13 mouse cellular contexts compared by ENCODE assay signal in genomic region chr1:135579111-135579510, GRCm38 (mm10). TPM values are rescaled to one million over a fixed set of nuclear protein-coding genes. Genes with fewer than 3 reads are reported as not detected.
A peak's percentile ranks its signal among the peaks of the same experiment; 100 is the strongest.
DNase-seq lines count a peak whose midpoint lies in the region; ATAC-seq lines count a peak whose summit lies in the region.
"Had no signal": no experiment of that assay in that cellular context is flagged by ENCODE, and none has a peak within 500 bp of the region (broad histone marks: within the 10 kb centered on the region; RNA-seq: fewer than 3 reads in every experiment).

No protein-coding gene starts in this region.

- no peak overlapping the region for H3K9ac ChIP-seq in embryonic facial prominence, embryonic 14.5 days (ENCODE audit: low read depth, low read length)
- no peak overlapping the region for H3K9ac ChIP-seq in hindbrain, embryonic 16.5 days (ENCODE audit: low read depth, low read length)
- no peak overlapping the region for H3K9ac ChIP-seq in midbrain, embryonic 16.5 days (ENCODE audit: low read depth, low read length)
- H3K9ac ChIP-seq: embryonic facial prominence, embryonic 15.5 days had no signal

- H3K4me1 ChIP-seq in embryonic facial prominence, embryonic 14.5 days (ENCODE audit: control insufficient read depth, insufficient read depth, low read length) = peaks cover 60% of the 10 kb centered on the region
- H3K4me1 ChIP-seq in hindbrain, embryonic 16.5 days (ENCODE audit: control insufficient read depth, insufficient read depth, low read depth, low read length) = peaks cover 54% of the 10 kb centered on the region
- H3K4me1 ChIP-seq in midbrain, embryonic 16.5 days (ENCODE audit: control insufficient read depth, insufficient read depth, low read length) = peaks cover 61% of the 10 kb centered on the region

- ATAC-seq in embryonic facial prominence, embryonic 14.5 days (ENCODE audit: low read depth) = no peak
- no peak for ATAC-seq in hindbrain, embryonic 16.5 days
- no peak for ATAC-seq in midbrain, embryonic 16.5 days
- ATAC-seq: intestine, postnatal 0 days had no signal

- peak overlapping the region; percentile 4; the same call in 1 of the 2 replicates for H3K27ac ChIP-seq in embryonic facial prominence, embryonic 14.5 days (replicated peaks; ENCODE audit: low read depth, low read length)
- no peak overlapping the region for H3K27ac ChIP-seq in hindbrain, embryonic 16.5 days (ENCODE audit: low read depth, low read length)
- no peak overlapping the region for H3K27ac ChIP-seq in midbrain, embryonic 16.5 days (ENCODE audit: low read length)
- H3K27ac ChIP-seq: layer of hippocampus, adult 2 months; stomach, postnatal 0 days had no signal

- 31% methylated on average over 3 of the region's 3 CpGs for WGBS in embryonic facial prominence, embryonic 14.5 days
- whole genome bisulfite sequencing in hindbrain, embryonic 16.5 days = 58% methylated on average over 3 of the region's 3 CpGs
- WGBS in midbrain, embryonic 16.5 days = 57% methylated on average over 3 of the region's 3 CpGs

- 0 out of 2 replicates have a peak overlapping the region, but pooled peaks have one; percentile 13 for H3K4me2 ChIP-seq in embryonic facial prominence, embryonic 14.5 days (ENCODE audit: low read depth, low read length)
- H3K4me2 ChIP-seq in hindbrain, embryonic 16.5 days (ENCODE audit: low read length) = peak overlapping the region; percentile 86
- peak overlapping the region; percentile 70 for H3K4me2 ChIP-seq in midbrain, embryonic 16.5 days (ENCODE audit: low read length)
- H3K4me2 ChIP-seq: embryonic facial prominence, embryonic 15.5 days had no signal

- DNase-seq in embryo, embryonic 11 days = peak; percentile 84
- DNase-seq in embryonic facial prominence, embryonic 14.5 days (ENCODE audit: low spot score) = peak; percentile 56
- no peak for DNase-seq in lung, postnatal 10 days
- DNase-seq in layer of hippocampus, postnatal 10 days (ENCODE audit: low spot score in 2 of 2) = no peak
- DNase-seq in spleen, postnatal 36 days (ENCODE audit: low spot score in 2 of 2) = no peak
- DNase-seq: adrenal gland, postnatal 36 days; lung, adult 2 months had no signal

- H3K9me3 ChIP-seq in embryonic facial prominence, embryonic 14.5 days (ENCODE audit: control insufficient read depth, low read length) = no peaks in the 10 kb centered on the region
- H3K9me3 ChIP-seq in hindbrain, embryonic 16.5 days (ENCODE audit: control insufficient read depth, low read length) = no peaks in the 10 kb centered on the region
- H3K9me3 ChIP-seq in midbrain, embryonic 16.5 days (replicated peaks; ENCODE audit: control insufficient read depth, low read length, poor library complexity, severe bottlenecking) = no peaks in the 10 kb centered on the region
- H3K9me3 ChIP-seq: embryonic facial prominence, embryonic 15.5 days had no signal

- no peaks in the 10 kb centered on the region for H3K36me3 ChIP-seq in embryonic facial prominence, embryonic 14.5 days (ENCODE audit: control insufficient read depth, insufficient read depth, low read length)
- no peaks in the 10 kb centered on the region for H3K36me3 ChIP-seq in hindbrain, embryonic 16.5 days (ENCODE audit: control insufficient read depth, insufficient read depth, low read length)
- 0 out of 2 replicates have a peak, but pooled peaks cover 5% of the 10 kb centered on the region for H3K36me3 ChIP-seq in midbrain, embryonic 16.5 days (ENCODE audit: control insufficient read depth, insufficient read depth, low read length)
- H3K36me3 ChIP-seq: embryonic facial prominence, embryonic 15.5 days had no signal

- no peaks in the 10 kb centered on the region for H3K27me3 ChIP-seq in embryonic facial prominence, embryonic 14.5 days (replicated peaks; ENCODE audit: control insufficient read depth, insufficient read depth, low read length)
- no peaks in the 10 kb centered on the region for H3K27me3 ChIP-seq in hindbrain, embryonic 16.5 days (replicated peaks; ENCODE audit: control insufficient read depth, insufficient read depth, low read length)
- no peaks in the 10 kb centered on the region for H3K27me3 ChIP-seq in midbrain, embryonic 16.5 days (ENCODE audit: control insufficient read depth, insufficient read depth, low read depth, low read length)

- H3K4me3 ChIP-seq in embryonic facial prominence, embryonic 14.5 days (ENCODE audit: low read depth, low read length) = no peak overlapping the region
- H3K4me3 ChIP-seq in hindbrain, embryonic 16.5 days (ENCODE audit: low read length) = no peak overlapping the region
- no peak overlapping the region for H3K4me3 ChIP-seq in midbrain, embryonic 16.5 days (ENCODE audit: low read depth, low read length)
- H3K4me3 ChIP-seq: embryonic facial prominence, embryonic 15.5 days had no signal

RNA-seq across cellular contexts. Expression of gene Nav1, which starts 28.0 kb away (rescaled TPM):
- polyA plus RNA-seq in embryonic facial prominence, embryonic 14.5 days (2014; fragmentation: Nextera tagmentation; extraction: Ambion mirVana) = 16.7 and 18.0 TPM in 2 replicates
- polyA plus RNA-seq in hindbrain, embryonic 16.5 days (2015; fragmentation: Nextera tagmentation; extraction: Ambion mirVana) = 48.8 and 50.1 TPM in 2 replicates
- 53.9 and 57.1 TPM in 2 replicates for polyA plus RNA-seq in midbrain, embryonic 16.5 days (2015; fragmentation: Nextera tagmentation; extraction: Ambion mirVana)
- total RNA-seq in layer of hippocampus, postnatal 10 days (2021) = 100 to 1,000 TPM; 214 to 218 TPM

Comparison
In these comparisons a context has a peak if more than half of its experiments do, and no peak if none do; other contexts are left out.
1. DNase-seq: peak in embryo, embryonic 11 days (single experiment) and embryonic facial prominence, embryonic 14.5 days (single experiment); none in lung, postnatal 10 days (single experiment), layer of hippocampus, postnatal 10 days (0 of 2) and spleen, postnatal 36 days (0 of 2).
2. H3K4me2 ChIP-seq: peak in every context shown above with its lines; median percentile 86 in hindbrain, embryonic 16.5 days; 70 in midbrain, embryonic 16.5 days; 13 in embryonic facial prominence, embryonic 14.5 days.